47 mouse cellular contexts compared by ENCODE assay signal in genomic region chr4:117760151-117760550, GRCm38 (mm10). TPM values are rescaled to one million over a fixed set of nuclear protein-coding genes. Genes with fewer than 3 reads are reported as not detected.
"Had no signal": no experiment of that assay in that cellular context is flagged by ENCODE, and none has a peak within 500 bp of the region (broad histone marks: within the 10 kb centered on the region; RNA-seq: fewer than 3 reads in every experiment).

No protein-coding gene starts in this region.

- H3K9me3 ChIP-seq: limb, embryonic 10.5 days; limb, embryonic 12.5 days; limb, embryonic 13.5 days; limb, embryonic 15.5 days; liver, embryonic 12.5 days; liver, embryonic 13.5 days; liver, embryonic 15.5 days; lung, embryonic 15.5 days; megakaryocyte, embryonic 14.5 days; midbrain, embryonic 10.5 days; midbrain, embryonic 12.5 days; midbrain, embryonic 13.5 days; midbrain, embryonic 15.5 days had no signal

- H3K36me3 ChIP-seq: limb, embryonic 10.5 days; limb, embryonic 12.5 days; limb, embryonic 13.5 days; limb, embryonic 15.5 days; liver, embryonic 12.5 days; liver, embryonic 13.5 days; liver, embryonic 15.5 days; lung, embryonic 15.5 days; midbrain, embryonic 10.5 days; midbrain, embryonic 12.5 days; midbrain, embryonic 13.5 days; midbrain, embryonic 15.5 days had no signal

- H3K9ac ChIP-seq: limb, embryonic 12.5 days; limb, embryonic 13.5 days; limb, embryonic 15.5 days; liver, embryonic 12.5 days; liver, embryonic 13.5 days; liver, embryonic 14.5 days; liver, embryonic 15.5 days; liver, postnatal 0 days; lung, embryonic 14.5 days; lung, embryonic 15.5 days; midbrain, embryonic 12.5 days; midbrain, embryonic 13.5 days; midbrain, embryonic 15.5 days had no signal

- H3K4me3 ChIP-seq: limb, embryonic 10.5 days; limb, embryonic 12.5 days; limb, embryonic 13.5 days; limb, embryonic 15.5 days; liver, embryonic 12.5 days; liver, embryonic 13.5 days; liver, embryonic 15.5 days; lung, embryonic 15.5 days; megakaryocyte, embryonic 14.5 days; midbrain, embryonic 10.5 days; midbrain, embryonic 12.5 days; midbrain, embryonic 13.5 days; midbrain, embryonic 15.5 days; myocyte had no signal

- H3K4me2 ChIP-seq: limb, embryonic 12.5 days; limb, embryonic 13.5 days; limb, embryonic 15.5 days; liver, embryonic 11.5 days; liver, embryonic 12.5 days; liver, embryonic 13.5 days; liver, embryonic 15.5 days; lung, embryonic 14.5 days; lung, embryonic 15.5 days; midbrain, embryonic 11.5 days; midbrain, embryonic 12.5 days; midbrain, embryonic 13.5 days; midbrain, embryonic 15.5 days had no signal

- DNase-seq: left cerebral cortex, postnatal 4 days; liver; liver, embryonic 13.5 days; liver, postnatal 0 days; lung, adult 18-20 months; lung, adult 2 months; lung, embryonic 14.5 days; lung, postnatal 10 days; lung, postnatal 14 days; lung, postnatal 36 days; lung, postnatal 4 days; midbrain, embryonic 14.5 days had no signal

- H3K27ac ChIP-seq: limb, embryonic 10.5 days; limb, embryonic 12.5 days; limb, embryonic 13.5 days; limb, embryonic 15.5 days; liver, embryonic 12.5 days; liver, embryonic 13.5 days; liver, embryonic 14.5 days; liver, embryonic 15.5 days; lung, embryonic 15.5 days; macrophage; midbrain, embryonic 10.5 days; midbrain, embryonic 12.5 days; midbrain, embryonic 13.5 days; midbrain, embryonic 15.5 days had no signal

- ATAC-seq: liver, embryonic 12.5 days; liver, postnatal 0 days; lung, postnatal 0 days; midbrain, embryonic 13.5 days; midbrain, embryonic 15.5 days; midbrain, embryonic 16.5 days had no signal

- H3K27me3 ChIP-seq: limb, embryonic 12.5 days; limb, embryonic 13.5 days; limb, embryonic 15.5 days; liver, embryonic 12.5 days; liver, embryonic 13.5 days; liver, embryonic 15.5 days; lung, embryonic 15.5 days; midbrain, embryonic 12.5 days; midbrain, embryonic 13.5 days; midbrain, embryonic 15.5 days had no signal

- H3K4me1 ChIP-seq: limb, embryonic 10.5 days; limb, embryonic 12.5 days; limb, embryonic 13.5 days; limb, embryonic 15.5 days; liver, embryonic 12.5 days; liver, embryonic 13.5 days; liver, embryonic 15.5 days; lung, embryonic 15.5 days; megakaryocyte, embryonic 14.5 days; midbrain, embryonic 10.5 days; midbrain, embryonic 12.5 days; midbrain, embryonic 13.5 days; midbrain, embryonic 15.5 days had no signal

RNA-seq across cellular contexts. Expression of gene Klf17, which starts 5.3 kb away (rescaled TPM):
- total RNA-seq: left cerebral cortex, adult 8-10 months; left cerebral cortex, postnatal 10 days; left cerebral cortex, postnatal 14 days; left cerebral cortex, postnatal 25 days; left cerebral cortex, postnatal 36 days; left cerebral cortex, postnatal 4 days; liver, adult 2 months; megakaryocyte progenitor cell, adult 5-6 weeks; megakaryocyte, adult 5-6 weeks; megakaryocyte-erythroid progenitor cell, adult 5-6 weeks; midbrain, postnatal 0 days; monocyte, adult 5-6 weeks had no signal
- polyA plus RNA-seq: limb, embryonic 11.5 days; limb, embryonic 12.5 days; limb, embryonic 13.5 days; limb, embryonic 14.5 days; limb, embryonic 15.5 days; liver, adult 2 months; liver, embryonic 11.5 days; liver, embryonic 12.5 days; liver, embryonic 13.5 days; liver, embryonic 14.5 days; liver, embryonic 15.5 days; liver, embryonic 16.5 days; liver, postnatal 0 days; lung, adult 2 months; lung, embryonic 14.5 days; lung, embryonic 15.5 days; lung, embryonic 16.5 days; lung, postnatal 0 days; macrophage; midbrain, embryonic 10.5 days; midbrain, embryonic 11.5 days; midbrain, embryonic 12.5 days; midbrain, embryonic 13.5 days; midbrain, embryonic 14.5 days; midbrain, embryonic 15.5 days; midbrain, embryonic 16.5 days; midbrain, postnatal 0 days; myocyte; neural tube, embryonic 11.5 days had no signal

RNA-seq across cellular contexts. Expression of gene Gm12845, which starts 35.9 kb away (rescaled TPM):
- total RNA-seq: left cerebral cortex, adult 8-10 months; left cerebral cortex, postnatal 10 days; left cerebral cortex, postnatal 14 days; left cerebral cortex, postnatal 25 days; left cerebral cortex, postnatal 36 days; left cerebral cortex, postnatal 4 days; liver, adult 2 months; megakaryocyte progenitor cell, adult 5-6 weeks; megakaryocyte, adult 5-6 weeks; megakaryocyte-erythroid progenitor cell, adult 5-6 weeks; midbrain, postnatal 0 days; monocyte, adult 5-6 weeks had no signal
- polyA plus RNA-seq: limb, embryonic 10.5 days; limb, embryonic 11.5 days; limb, embryonic 12.5 days; limb, embryonic 13.5 days; limb, embryonic 14.5 days; limb, embryonic 15.5 days; liver, adult 2 months; liver, embryonic 11.5 days; liver, embryonic 12.5 days; liver, embryonic 13.5 days; liver, embryonic 14.5 days; liver, embryonic 15.5 days; liver, embryonic 16.5 days; liver, postnatal 0 days; lung, adult 2 months; lung, embryonic 14.5 days; lung, embryonic 15.5 days; lung, embryonic 16.5 days; lung, postnatal 0 days; macrophage; midbrain, embryonic 10.5 days; midbrain, embryonic 11.5 days; midbrain, embryonic 12.5 days; midbrain, embryonic 13.5 days; midbrain, embryonic 14.5 days; midbrain, embryonic 15.5 days; midbrain, embryonic 16.5 days; midbrain, postnatal 0 days; myocyte; neural tube, embryonic 11.5 days had no signal
